In the genomic region with DNA sequence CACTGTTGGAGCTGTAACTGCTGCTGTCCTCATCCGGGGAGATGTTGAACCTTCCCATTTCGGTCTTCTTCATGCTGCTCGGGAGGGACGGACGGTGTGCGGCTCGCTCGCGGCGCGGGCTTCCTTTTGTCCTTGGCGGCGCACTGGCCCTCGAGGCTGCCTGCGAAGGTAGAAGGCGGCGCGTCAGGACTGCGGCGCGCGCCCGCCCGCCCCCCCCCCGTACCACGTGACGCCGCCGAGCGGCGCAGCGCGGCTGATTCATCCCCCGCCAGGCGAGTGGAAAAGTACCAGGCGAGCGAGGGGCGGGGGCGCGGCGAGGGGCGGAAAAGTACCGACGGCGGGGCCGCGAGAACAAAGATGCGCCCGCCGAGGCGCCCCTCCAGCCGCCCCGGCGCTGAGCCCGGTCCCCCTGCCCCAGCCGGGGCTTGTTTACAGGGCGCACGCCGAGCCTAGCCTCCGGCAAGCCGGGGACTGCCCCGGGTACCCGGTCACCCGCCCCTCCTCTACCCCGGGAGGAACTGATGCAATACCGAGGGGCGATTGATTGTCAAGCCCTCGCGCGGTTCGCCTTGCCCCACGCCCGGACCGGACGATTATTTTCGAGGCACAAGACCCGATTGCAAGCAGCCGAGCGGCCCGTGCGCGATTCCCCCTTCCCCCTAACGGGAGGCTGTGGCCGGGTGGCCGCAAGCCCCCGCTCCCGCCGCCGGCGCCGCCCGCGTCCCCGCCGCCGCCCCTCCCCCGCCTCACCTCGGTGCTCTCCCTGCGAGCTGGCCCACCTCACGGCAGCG, we compare ENCODE assay signal across 8 mouse cellular contexts. TPM values are rescaled to one million over a fixed set of nuclear protein-coding genes. Genes with fewer than 3 reads are reported as not detected.
A peak's percentile ranks its signal among the peaks of the same experiment; 100 is the strongest.
DNase-seq lines count a peak whose midpoint lies in the region; ATAC-seq lines count a peak whose summit lies in the region.

No protein-coding gene starts in this region.

- intact Hi-C loops in gastrocnemius, postnatal 14 days (cut with DNase I; ENCODE audit: low total_unique reads): no loop called here
- intact Hi-C loops in left cerebral cortex, postnatal 14 days (cut with DNase I): no loop called here

- peak; percentile 39 for ATAC-seq in inflammation-experienced regulatory T-cells, adult 6 months
- ATAC-seq in megakaryocyte progenitor cell, adult 5-6 weeks (replicated peaks; ENCODE audit: poor library complexity): peak; percentile 43

- DNase-seq in adrenal gland, adult 2 months: peak; percentile 92
- peak; percentile 85 for DNase-seq in embryo, embryonic 10.5 days (ENCODE audit: low spot score)
- peak; percentile 87 for DNase-seq in gastrocnemius, postnatal 14 days
- DNase-seq in left cerebral cortex, postnatal 14 days (ENCODE audit: low spot score in 2 of 2): peak; percentile 76 to 84
- DNase-seq in right cerebral cortex, postnatal 10 days (ENCODE audit: low spot score in 2 of 2): peak; percentile 89 to 91
- peak; percentile 85 for DNase-seq in urinary bladder, postnatal 14 days (ENCODE audit: low spot score)

RNA-seq across cellular contexts. Expression of a gene that starts 0.7 kb away (rescaled TPM):
- total RNA-seq in adrenal gland, adult 2 months (2021): 100 to 1,000 TPM; 113 to 208 TPM
- polyA plus RNA-seq in adrenal gland, adult 2 months (2012; rRNA removed): 20.4 and 30.4 TPM in 2 replicates
- total RNA-seq in gastrocnemius, postnatal 14 days (2021): 100 to 1,000 TPM in 1 of 2 experiments, 10 to 100 TPM in 1; 73.6 to 103 TPM
- polyA plus RNA-seq in inflammation-experienced regulatory T-cells, adult 6 months (2017; shearing (Covaris generic)): 10 to 100 TPM; 36.1 to 44.6 (median 42.9) TPM
- 10 to 100 TPM; 60.6 to 69.2 TPM for total RNA-seq in left cerebral cortex, postnatal 14 days (2021)
- total RNA-seq in megakaryocyte progenitor cell, adult 5-6 weeks (2015): 149 and 157 TPM in 2 replicates
- 70.7 and 73.4 TPM in 2 replicates for total RNA-seq in megakaryocyte progenitor cell, adult 5-6 weeks (2017)

RNA-seq across cellular contexts. Expression of a gene that starts 56.1 kb away (rescaled TPM):
- 10 to 100 TPM; 25.3 to 29.1 TPM for total RNA-seq in adrenal gland, adult 2 months (2021)
- polyA plus RNA-seq in adrenal gland, adult 2 months (2012; rRNA removed): 4.4 and 6.5 TPM in 2 replicates
- 1 to 10 TPM; 3.1 to 4.1 TPM for total RNA-seq in gastrocnemius, postnatal 14 days (2021)
- 10 to 100 TPM; 58.9 to 87.5 (median 79.1) TPM for polyA plus RNA-seq in inflammation-experienced regulatory T-cells, adult 6 months (2017; shearing (Covaris generic))
- 10 to 100 TPM; 88.3 to 90.2 TPM for total RNA-seq in left cerebral cortex, postnatal 14 days (2021)
- 94.0 and 107 TPM in 2 replicates for total RNA-seq in megakaryocyte progenitor cell, adult 5-6 weeks (2015)
- total RNA-seq in megakaryocyte progenitor cell, adult 5-6 weeks (2017): 53.2 and 63.8 TPM in 2 replicates

Comparison
In these comparisons a context has a peak if more than half of its experiments do, and no peak if none do; other contexts are left out.
1. Peak in every context shown above with its lines: DNase-seq and ATAC-seq.
2. RNA of a gene that starts 56.1 kb away (total RNA-seq): 53.2 to 107 TPM in megakaryocyte progenitor cell, adult 5-6 weeks, 88.3 to 90.2 TPM in left cerebral cortex, postnatal 14 days and 25.3 to 29.1 TPM in adrenal gland, adult 2 months; 3.1 to 4.1 TPM in gastrocnemius, postnatal 14 days; every median in the first group is over 4 times any median in the second.